Mouse (Mus musculus) liver, adult 2 months (tissue): Measurements from ENCODE around the gene Tmcc3. TPM values are rescaled to one million over a fixed set of nuclear protein-coding genes. Genes with fewer than 3 reads are reported as not detected.

Source experiments
- DNase-seq: peaks from one replicate; pipeline ENCODE4 v3.0.0-alpha.2; 2011; ENCODE audit warnings: low read depth, low spot score; ENCODE audit errors: extremely low read depth
- H3K27ac ChIP-seq: fragments of 200-500 bp; replicated peaks from 2 replicates; pipeline ENCODE4 v1.5.1; 2012; ENCODE audit warnings: low read depth, mild to moderate bottlenecking, control low read depth, inconsistent platforms, low read length; ENCODE audit not compliant: insufficient read depth
- H3K27me3 ChIP-seq: fragments of 200-500 bp; 2 replicates; pipeline ENCODE4 v1.6.1; 2012; ENCODE audit warnings: mild to moderate bottlenecking, moderate library complexity, low read length, inconsistent platforms; ENCODE audit not compliant: control insufficient read depth, insufficient read depth
- H3K36me3 ChIP-seq: fragments of 200-500 bp; 2 replicates; pipeline ENCODE4 v1.6.1; 2012; ENCODE audit warnings: low read length, inconsistent platforms; ENCODE audit not compliant: control insufficient read depth, insufficient read depth
- H3K4me1 ChIP-seq: fragments of 200-500 bp; 2 replicates; pipeline ENCODE4 v1.6.1; 2011; ENCODE audit warnings: low read length; ENCODE audit not compliant: control insufficient read depth, insufficient read depth
- H3K4me3 ChIP-seq: fragments of 200-500 bp; 2 replicates; pipeline ENCODE4 v1.5.1; 2011; ENCODE audit warnings: low read depth, mild to moderate bottlenecking, control low read depth, low read length, moderate library complexity; ENCODE audit not compliant: insufficient read depth
- H3K79me2 ChIP-seq: fragments of 200-500 bp; 2 replicates; pipeline ENCODE4 v1.6.1; 2012; ENCODE audit warnings: inconsistent platforms, mild to moderate bottlenecking, low read length, moderate library complexity; ENCODE audit not compliant: control insufficient read depth, insufficient read depth
- H3K9ac ChIP-seq: fragments of 200-500 bp; 2 replicates; pipeline ENCODE4 v1.6.1; 2012; ENCODE audit warnings: low read depth, mild to moderate bottlenecking, control low read depth, inconsistent platforms, low read length
- CTCF ChIP-seq: fragments of 200-500 bp; IDR thresholded peaks from 2 replicates; pipeline ENCODE4 v1.5.1; 2011; ENCODE audit warnings: low read depth, low read length, control low read depth
- POLR2A ChIP-seq: fragments of 200-500 bp; IDR thresholded peaks from 2 replicates; pipeline ENCODE4 v1.6.1; 2011; ENCODE audit warnings: low read length, control low read depth; ENCODE audit not compliant: insufficient read depth; ENCODE audit errors: extremely low read depth
- WGBS: fragments of 180-500 bp; shearing (Covaris S2); methylation state at CpG from one replicate; pipeline ENCODE4 v1.1.7; 2018; 5-methylcytosine and 5-hydroxymethylcytosine counted together
- polyA plus RNA-seq: library from polyadenylated mRNA; depleted of rRNA; stranded (reverse); fragments of >200 nt; gene quantifications from 2 replicates; pipeline ENCODE4 v1.2.3, GENCODE M21; 2012
- total RNA-seq: library from RNA; depleted of rRNA; stranded (reverse); fragments of >200 nt; gene quantifications from 2 replicates; pipeline ENCODE4 v1.2.3, GENCODE M21; 2014

Gene Tmcc3
- total and polyA plus RNA-seq, 2 experiments, result 3.2 to 7.9 TPM

- H3K27me3 ChIP-seq, result no peaks in the 10 kb centered on the region
- H3K27ac ChIP-seq, result no peak overlapping the region
- peaks cover 7% of the 10 kb centered on the region for H3K4me1 ChIP-seq
- H3K79me2 ChIP-seq, result peaks cover 26% of the 10 kb centered on the region
- H3K9ac ChIP-seq, result no peak overlapping the region
- no peak overlapping the region for H3K4me3 ChIP-seq
- H3K36me3 ChIP-seq, result no peaks in the 10 kb centered on the region
- 76% methylated on average over 17 of the region's 17 CpGs for WGBS
- TF ChIP-seq CTCF, result no peak
- TF ChIP-seq POLR2A, result no peak
- DNase-seq, result no peak
Observed at GRCm38 (mm10) chr10:94520306-94521106, 208.8 kb downstream of the Tmcc3 start.

- no peak overlapping the region for H3K9ac ChIP-seq
- H3K36me3 ChIP-seq, result no peaks in the 10 kb centered on the region
- WGBS, result 71% methylated on average over 3 of the region's 3 CpGs
- no peaks in the 10 kb centered on the region for H3K27me3 ChIP-seq
- peaks cover 5% of the 10 kb centered on the region for H3K4me1 ChIP-seq
- DNase-seq, result peak; percentile 59
- TF ChIP-seq POLR2A (no peak), CTCF (no peak)
- H3K27ac ChIP-seq, result no peak overlapping the region
- peaks cover 26% of the 10 kb centered on the region for H3K79me2 ChIP-seq
- H3K4me3 ChIP-seq, result no peak overlapping the region
Observed at GRCm38 (mm10) chr10:94521107-94521401, 209.3 kb downstream of the Tmcc3 start.

GRCm38 (mm10) chr10:94521776-94522175 is 210.0 kb downstream of the Tmcc3 start:
- 64% methylated on average over 10 of the region's 10 CpGs for WGBS
- no peaks in the 10 kb centered on the region for H3K27me3 ChIP-seq
- TF ChIP-seq CTCF, result no peak
- TF ChIP-seq POLR2A, result no peak
- no peaks in the 10 kb centered on the region for H3K36me3 ChIP-seq
- H3K4me1 ChIP-seq, result 0 out of 2 replicates have a peak, but pooled peaks cover 1% of the 10 kb centered on the region
- H3K9ac ChIP-seq, result no peak overlapping the region
- no peak for DNase-seq
- no peak overlapping the region for H3K27ac ChIP-seq
- H3K4me3 ChIP-seq, result no peak overlapping the region
- H3K79me2 ChIP-seq, result peaks cover 33% of the 10 kb centered on the region

- WGBS, result 91% methylated on average over 8 of the region's 8 CpGs
- Histone ChIP-seq H3K27ac (no peak overlapping the region), H3K4me1 (0 out of 2 replicates have a peak, but pooled peaks cover 1% of the 10 kb centered on the region), H3K79me2 (peaks cover 37% of the 10 kb centered on the region), H3K36me3 (no peaks in the 10 kb centered on the region), H3K9ac (no peak overlapping the region), H3K4me3 (no peak overlapping the region), H3K27me3 (no peaks in the 10 kb centered on the region)
- no peak for DNase-seq
- TF ChIP-seq POLR2A (no peak), CTCF (no peak)
Observed at GRCm38 (mm10) chr10:94523297-94523696, 211.5 kb downstream of the Tmcc3 start.

- peaks cover 36% of the 10 kb centered on the region for H3K79me2 ChIP-seq
- 49% methylated on average over 18 of the region's 18 CpGs for WGBS
- no peak overlapping the region for H3K4me3 ChIP-seq
- 0 out of 2 replicates have a peak, but pooled peaks cover 1% of the 10 kb centered on the region for H3K4me1 ChIP-seq
- TF ChIP-seq CTCF (no peak), POLR2A (no peak)
- H3K27me3 ChIP-seq, result no peaks in the 10 kb centered on the region
- H3K9ac ChIP-seq, result no peak overlapping the region
- no peak overlapping the region for H3K27ac ChIP-seq
- no peak for DNase-seq
- H3K36me3 ChIP-seq, result no peaks in the 10 kb centered on the region
Observed at GRCm38 (mm10) chr10:94523711-94524156, 212.0 kb downstream of the Tmcc3 start.

- 88% methylated on average over 6 of the region's 6 CpGs for WGBS
- Histone ChIP-seq H3K4me1 (0 out of 2 replicates have a peak, but pooled peaks cover 1% of the 10 kb centered on the region), H3K4me3 (no peak overlapping the region), H3K9ac (no peak overlapping the region), H3K36me3 (no peaks in the 10 kb centered on the region), H3K27ac (no peak overlapping the region), H3K27me3 (no peaks in the 10 kb centered on the region), H3K79me2 (peaks cover 36% of the 10 kb centered on the region)
- DNase-seq, result no peak
- TF ChIP-seq CTCF (no peak), POLR2A (no peak)
Observed at GRCm38 (mm10) chr10:94524966-94525365, 213.2 kb downstream of the Tmcc3 start.
